Mouse (Mus musculus) heart, embryonic 11.5 days (tissue): ENCODE data around the gene Stxbp4. TPM values are rescaled to one million over a fixed set of nuclear protein-coding genes. Genes with fewer than 3 reads are reported as not detected.

Source experiments
- ATAC-seq: fragments of 200-750 bp; cut with Nextera tagmentation; replicated peaks from 2 replicates; pipeline ENCODE4 v1.8.0; 2017; ENCODE audit warnings: moderate library complexity; ENCODE audit not compliant: insufficient number of reproducible peaks, low FRiP score, low TSS enrichment
- H3K27ac ChIP-seq: fragments of 300-500 bp; sonication (generic); 2 replicates; pipeline ENCODE4 v1.5.1; 2014; ENCODE audit warnings: mild to moderate bottlenecking, low read depth, low read length
- H3K27me3 ChIP-seq: fragments of 300-500 bp; sonication (generic); 2 replicates; pipeline ENCODE4 v1.6.1; 2014; ENCODE audit warnings: mild to moderate bottlenecking, low read length, mixed read lengths; ENCODE audit not compliant: control insufficient read depth, insufficient read depth
- H3K36me3 ChIP-seq: fragments of 300-500 bp; sonication (generic); 2 replicates; pipeline ENCODE4 v1.6.1; 2014; ENCODE audit warnings: mild to moderate bottlenecking, low read length, moderate library complexity, mixed read lengths; ENCODE audit not compliant: control insufficient read depth, insufficient read depth
- H3K4me1 ChIP-seq: fragments of 300-500 bp; sonication (generic); 2 replicates; pipeline ENCODE4 v1.6.1; 2014; ENCODE audit warnings: low read length; ENCODE audit not compliant: control insufficient read depth, insufficient read depth
- H3K4me2 ChIP-seq: fragments of 300-500 bp; sonication (generic); 2 replicates; pipeline ENCODE4 v1.6.1; 2014; ENCODE audit warnings: mild to moderate bottlenecking, moderate library complexity
- H3K4me3 ChIP-seq: fragments of 300-500 bp; sonication (generic); 2 replicates; pipeline ENCODE4 v1.5.1; 2014; ENCODE audit warnings: low read depth, low read length
- H3K9ac ChIP-seq: fragments of 300-500 bp; sonication (generic); 2 replicates; pipeline ENCODE4 v1.6.1; 2014; ENCODE audit warnings: mild to moderate bottlenecking, low read depth, low read length, moderate library complexity
- H3K9me3 ChIP-seq: fragments of 300-500 bp; sonication (generic); replicated peaks from 2 replicates; pipeline ENCODE4 v1.6.1; 2016; ENCODE audit warnings: low read length; ENCODE audit not compliant: control insufficient read depth
- WGBS: fragments of 180-500 bp; shearing (Covaris S2); extraction: QIAGEN DNeasy Blood & Tissue Kit; methylation state at CpG from one replicate; pipeline ENCODE4 v1.1.7; 2014; ENCODE audit not compliant: insufficient replicate concordance; 5-methylcytosine and 5-hydroxymethylcytosine counted together
- polyA plus RNA-seq: library from polyadenylated mRNA; unstranded; fragments of >200 nt; fragmentation: Nextera tagmentation; extraction: Ambion mirVana; gene quantifications from 2 replicates; pipeline ENCODE4 v1.2.1, GENCODE M21; 2014

Stxbp4 gene
- polyA plus RNA-seq, 1 experiment from 2014 or later, result 21.0 TPM

- Histone ChIP-seq H3K4me1 (peaks cover 16% of the 10 kb centered on the region), H3K27me3 (no peaks in the 10 kb centered on the region), H3K4me2 (no peak overlapping the region), H3K9ac (no peak overlapping the region), H3K36me3 (no peaks in the 10 kb centered on the region), H3K27ac (no peak overlapping the region), H3K9me3 (no peaks in the 10 kb centered on the region), H3K4me3 (no peak overlapping the region)
- WGBS, result 36% methylated on average over 8 of the region's 8 CpGs
- ATAC-seq, result no peak
Measured at GRCm38 (mm10) chr11:90521040-90521439, 116.8 kb downstream of the Stxbp4 start.

- no peaks in the 10 kb centered on the region for H3K27me3 ChIP-seq
- peak; percentile 49; the same call in 1 of the 2 replicates for ATAC-seq
- H3K27ac ChIP-seq, result 0 out of 2 replicates have a peak overlapping the region, but pooled peaks have one; percentile 30
- H3K36me3 ChIP-seq, result no peaks in the 10 kb centered on the region
- no peak overlapping the region for H3K4me2 ChIP-seq
- WGBS, result 32% methylated on average over 1 of the region's 1 CpGs
- H3K9ac ChIP-seq, result no peak overlapping the region
- H3K4me1 ChIP-seq, result peaks cover 16% of the 10 kb centered on the region
- no peak overlapping the region for H3K4me3 ChIP-seq
- no peaks in the 10 kb centered on the region for H3K9me3 ChIP-seq
Measured at GRCm38 (mm10) chr11:90517750-90518149, 120.1 kb downstream of the Stxbp4 start.

GRCm38 (mm10) chr11:90512538-90513219, 125.2 kb downstream of the Stxbp4 start:
- no peaks in the 10 kb centered on the region for H3K27me3 ChIP-seq
- H3K4me2 ChIP-seq, result no peak overlapping the region
- no peaks in the 10 kb centered on the region for H3K36me3 ChIP-seq
- 53% methylated on average over 5 of the region's 5 CpGs for WGBS
- no peak overlapping the region for H3K4me3 ChIP-seq
- peaks cover 8% of the 10 kb centered on the region for H3K4me1 ChIP-seq
- no peaks in the 10 kb centered on the region for H3K9me3 ChIP-seq
- no peak overlapping the region for H3K9ac ChIP-seq
- no peak for ATAC-seq
- no peak overlapping the region for H3K27ac ChIP-seq

GRCm38 (mm10) chr11:90501846-90502245, 136.0 kb downstream of the Stxbp4 start:
- Histone ChIP-seq H3K4me2 (no peak overlapping the region), H3K27me3 (no peaks in the 10 kb centered on the region), H3K9ac (no peak overlapping the region), H3K9me3 (no peaks in the 10 kb centered on the region), H3K4me3 (no peak overlapping the region), H3K4me1 (no peaks in the 10 kb centered on the region), H3K27ac (no peak overlapping the region), H3K36me3 (no peaks in the 10 kb centered on the region)
- 74% methylated on average over 4 of the region's 4 CpGs for WGBS
- no peak for ATAC-seq

GRCm38 (mm10) chr11:90499918-90500317, 138.0 kb downstream of the Stxbp4 start:
- 89% methylated on average over 6 of the region's 6 CpGs for WGBS
- Histone ChIP-seq H3K4me2 (no peak overlapping the region), H3K9me3 (no peaks in the 10 kb centered on the region), H3K4me3 (no peak overlapping the region), H3K36me3 (no peaks in the 10 kb centered on the region), H3K27ac (no peak overlapping the region), H3K27me3 (no peaks in the 10 kb centered on the region), H3K4me1 (no peaks in the 10 kb centered on the region), H3K9ac (no peak overlapping the region)
- no peak for ATAC-seq

GRCm38 (mm10) chr11:90498461-90498860, 139.4 kb downstream of the Stxbp4 start:
- H3K9me3 ChIP-seq, result no peaks in the 10 kb centered on the region
- H3K27me3 ChIP-seq, result no peaks in the 10 kb centered on the region
- 53% methylated on average over 5 of the region's 5 CpGs for WGBS
- no peak overlapping the region for H3K4me2 ChIP-seq
- H3K4me1 ChIP-seq, result no peaks in the 10 kb centered on the region
- no peaks in the 10 kb centered on the region for H3K36me3 ChIP-seq
- ATAC-seq, result no peak
- no peak overlapping the region for H3K9ac ChIP-seq
- no peak overlapping the region for H3K27ac ChIP-seq
- no peak overlapping the region for H3K4me3 ChIP-seq

- 91% methylated on average over 1 of the region's 1 CpGs for WGBS
- H3K27me3 ChIP-seq, result no peaks in the 10 kb centered on the region
- ATAC-seq, result no peak
Measured at GRCm38 (mm10) chr11:90494981-90495380, 142.9 kb downstream of the Stxbp4 start.

GRCm38 (mm10) chr11:90492511-90492910, 145.4 kb downstream of the Stxbp4 start:
- 71% methylated on average over 4 of the region's 4 CpGs for WGBS
- no peak overlapping the region for H3K4me2 ChIP-seq

More at GRCm38 (mm10) chr11:90494981-90495380, 142.9 kb downstream of the Stxbp4 start:
- Histone ChIP-seq H3K4me3 (no peak overlapping the region), H3K36me3 (no peaks in the 10 kb centered on the region), H3K9me3 (no peaks in the 10 kb centered on the region), H3K4me1 (no peaks in the 10 kb centered on the region; the same call in 1 of the 2 replicates), H3K4me2 (no peak overlapping the region), H3K9ac (no peak overlapping the region), H3K27ac (no peak overlapping the region)

GRCm38 (mm10) chr11:90489166-90489565, 148.7 kb downstream of the Stxbp4 start:
- H3K27me3 ChIP-seq, result no peaks in the 10 kb centered on the region
- peaks cover 2% of the 10 kb centered on the region; the same call in 1 of the 2 replicates for H3K36me3 ChIP-seq
- H3K4me1 ChIP-seq, result no peaks in the 10 kb centered on the region; the same call in 1 of the 2 replicates
- H3K27ac ChIP-seq, result no peak overlapping the region
- no peaks in the 10 kb centered on the region for H3K9me3 ChIP-seq
- 84% methylated on average over 10 of the region's 10 CpGs for WGBS
- no peak overlapping the region for H3K9ac ChIP-seq
- no peak overlapping the region for H3K4me2 ChIP-seq
- H3K4me3 ChIP-seq, result no peak overlapping the region
- no peak for ATAC-seq

More at GRCm38 (mm10) chr11:90492511-90492910, 145.4 kb downstream of the Stxbp4 start:
- Histone ChIP-seq H3K9ac (no peak overlapping the region), H3K9me3 (no peaks in the 10 kb centered on the region), H3K4me3 (no peak overlapping the region), H3K27ac (no peak overlapping the region), H3K27me3 (no peaks in the 10 kb centered on the region), H3K36me3 (peaks cover 2% of the 10 kb centered on the region; the same call in 1 of the 2 replicates), H3K4me1 (no peaks in the 10 kb centered on the region; the same call in 1 of the 2 replicates)
- no peak for ATAC-seq
